Mouse (Mus musculus): ENCODE data around the gene Mprip. TPM values are rescaled to one million over a fixed set of nuclear protein-coding genes. Genes with fewer than 3 reads are reported as not detected.
A peak's percentile ranks its signal among the peaks of the same experiment; 100 is the strongest.

The Mprip gene
- polyA plus RNA-seq, 1 experiment from 2014 or later, result 77.3 TPM

DNA sequence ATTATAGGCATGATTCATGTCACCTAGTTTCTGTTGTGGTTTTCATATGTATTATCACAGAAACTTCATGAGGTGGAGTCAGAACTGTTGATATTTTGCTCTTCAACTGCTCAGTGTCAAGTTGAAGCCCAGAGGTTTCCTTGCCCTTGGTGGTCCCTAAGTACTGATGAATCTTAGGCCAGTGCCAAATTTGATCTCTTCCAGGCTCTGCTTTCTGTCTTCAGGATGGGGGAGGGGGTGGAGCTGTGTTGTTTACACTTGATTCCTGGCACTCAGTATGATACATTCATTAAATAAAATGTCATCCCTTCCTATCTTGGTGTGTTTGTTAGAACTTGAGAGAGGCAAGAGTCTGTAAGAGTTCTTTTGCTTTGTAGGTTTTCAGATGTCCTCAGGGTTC lies 34.4 kb downstream of the Mprip start:
- Histone ChIP-seq H3K4me1 (0 out of 2 replicates have a peak, but pooled peaks cover 7% of the 10 kb centered on the region), H3K4me3 (replicated peaks) (no peak overlapping the region), H3K36me3 (replicated peaks) (peaks cover 35% of the 10 kb centered on the region), H3K9ac (no peak overlapping the region), H3K4me2 (no peak overlapping the region), H3K9me3 (no peaks in the 10 kb centered on the region), H3K27ac (no peak overlapping the region), H3K27me3 (no peaks in the 10 kb centered on the region)
- ATAC-seq (ENCODE audit: low FRiP score), result no peak

GRCm38 (mm10) chr11:59697572-59697971 lies 36.5 kb downstream of the Mprip start:
- peaks cover 40% of the 10 kb centered on the region for H3K36me3 ChIP-seq (replicated peaks)
- no peak overlapping the region for H3K27ac ChIP-seq
- H3K27me3 ChIP-seq, result no peaks in the 10 kb centered on the region
- ATAC-seq (ENCODE audit: low FRiP score), result no peak
- no peak overlapping the region for H3K4me2 ChIP-seq
- 89% methylated on average over 1 of the region's 1 CpGs for WGBS
- no peaks in the 10 kb centered on the region for H3K9me3 ChIP-seq
- no peak overlapping the region for H3K4me3 ChIP-seq (replicated peaks)
- no peak overlapping the region for H3K9ac ChIP-seq
- H3K4me1 ChIP-seq, result 0 out of 2 replicates have a peak, but pooled peaks cover 7% of the 10 kb centered on the region

DNA sequence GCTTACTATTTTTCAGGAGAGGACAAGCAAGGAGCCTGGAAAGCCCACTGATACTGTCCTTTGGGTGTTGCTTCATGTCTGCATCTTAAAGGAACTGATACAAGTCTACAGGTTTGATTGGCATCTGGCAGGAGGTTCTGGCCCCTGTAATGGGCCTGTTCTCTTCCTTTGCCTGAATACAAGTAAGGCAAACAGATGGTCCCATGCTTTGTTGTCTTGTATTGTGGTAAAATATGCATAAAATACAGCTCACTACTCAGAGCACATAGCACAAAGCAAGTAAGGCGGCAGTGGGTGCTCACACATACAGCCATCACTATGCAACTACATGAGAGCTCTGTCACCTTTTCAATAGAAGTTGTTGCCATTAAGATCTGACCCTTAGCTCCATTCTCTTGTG lies 39.7 kb downstream of the Mprip start:
- Histone ChIP-seq H3K36me3 (replicated peaks) (peaks cover 47% of the 10 kb centered on the region), H3K4me1 (peaks cover 16% of the 10 kb centered on the region), H3K4me2 (no peak overlapping the region), H3K9me3 (no peaks in the 10 kb centered on the region), H3K4me3 (replicated peaks) (no peak overlapping the region), H3K27me3 (no peaks in the 10 kb centered on the region), H3K9ac (no peak overlapping the region), H3K27ac (no peak overlapping the region)
- no peak for ATAC-seq (ENCODE audit: low FRiP score)
- WGBS, result 86% methylated on average over 1 of the region's 1 CpGs

GRCm38 (mm10) chr11:59705113-59705512 lies 44.0 kb downstream of the Mprip start:
- Histone ChIP-seq H3K36me3 (replicated peaks) (peaks cover 19% of the 10 kb centered on the region), H3K27ac (peak overlapping the region; percentile 9; the same call in 1 of the 2 replicates), H3K27me3 (no peaks in the 10 kb centered on the region), H3K4me3 (replicated peaks) (no peak overlapping the region), H3K9me3 (no peaks in the 10 kb centered on the region), H3K4me2 (no peak overlapping the region), H3K9ac (no peak overlapping the region), H3K4me1 (peaks cover 42% of the 10 kb centered on the region)
- ATAC-seq (ENCODE audit: low FRiP score), result no peak
- WGBS, result 89% methylated on average over 2 of the region's 2 CpGs

- Histone ChIP-seq H3K9ac (no peak overlapping the region), H3K27me3 (no peaks in the 10 kb centered on the region), H3K27ac (peak overlapping the region; percentile 84), H3K4me3 (replicated peaks) (no peak overlapping the region), H3K4me1 (peaks cover 42% of the 10 kb centered on the region), H3K36me3 (replicated peaks) (0 out of 2 replicates have a peak, but pooled peaks cover 12% of the 10 kb centered on the region), H3K4me2 (peak overlapping the region; percentile 30; the same call in 1 of the 2 replicates), H3K9me3 (no peaks in the 10 kb centered on the region)
- ATAC-seq (ENCODE audit: low FRiP score), result peak; percentile 17; the same call in 1 of the 2 replicates
- WGBS, result 10% methylated on average over 2 of the region's 2 CpGs
Observed at GRCm38 (mm10) chr11:59707481-59707880, 46.4 kb downstream of the Mprip start.

DNA sequence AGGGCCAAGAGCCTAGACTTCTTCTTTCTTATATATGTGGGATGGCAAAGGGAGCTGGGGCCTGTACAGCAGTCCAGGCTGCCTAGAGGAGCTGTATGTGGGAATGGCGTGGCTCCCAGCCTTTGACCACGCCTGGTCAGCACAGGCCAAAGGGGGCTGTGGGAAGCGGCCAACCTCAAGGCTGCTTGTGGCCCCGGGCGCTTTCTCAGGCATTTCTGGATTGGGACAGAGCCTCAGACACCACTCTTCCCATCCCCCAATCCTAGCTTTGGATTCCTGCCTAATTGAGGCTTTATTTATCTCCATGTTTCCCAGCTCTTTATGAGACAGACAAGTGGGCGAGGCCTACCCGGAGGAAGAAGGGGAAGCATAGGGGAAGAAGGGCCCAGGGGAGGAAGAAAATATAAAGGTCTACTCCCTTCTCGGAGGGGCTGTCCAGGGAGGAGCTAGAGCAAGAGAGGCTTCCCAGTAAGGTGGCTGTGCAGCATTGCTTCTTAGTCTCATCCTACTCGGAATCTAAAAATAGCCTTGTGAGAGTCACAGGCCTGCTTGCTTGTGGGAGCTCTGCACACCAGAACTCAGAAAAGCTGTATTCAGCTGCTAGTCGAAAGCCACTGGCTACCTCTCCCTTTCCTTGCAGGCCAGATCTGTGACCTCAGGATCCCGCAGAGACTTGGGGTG lies 47.0 kb downstream of the Mprip start:
- H3K4me3 ChIP-seq (replicated peaks), result no peak overlapping the region
- H3K27ac ChIP-seq, result peak overlapping the region; percentile 84
- peak; percentile 70; the same call in 1 of the 2 replicates for ATAC-seq (ENCODE audit: low FRiP score)

GRCm38 (mm10) chr11:59715424-59715840 lies 54.3 kb downstream of the Mprip start:
- 95% methylated on average over 3 of the region's 3 CpGs for WGBS
- Histone ChIP-seq H3K9ac (no peak overlapping the region), H3K9me3 (no peaks in the 10 kb centered on the region), H3K27ac (no peak overlapping the region), H3K4me3 (replicated peaks) (no peak overlapping the region), H3K4me1 (peaks cover 4% of the 10 kb centered on the region; the same call in 1 of the 2 replicates), H3K27me3 (no peaks in the 10 kb centered on the region), H3K4me2 (no peak overlapping the region), H3K36me3 (replicated peaks) (no peaks in the 10 kb centered on the region)
- no peak for ATAC-seq (ENCODE audit: low FRiP score)

More for the DNA sequence above, 47.0 kb downstream of the Mprip start:
- H3K27me3 ChIP-seq, result no peaks in the 10 kb centered on the region
- H3K4me2 ChIP-seq, result peak overlapping the region; percentile 30
- H3K9ac ChIP-seq, result no peak overlapping the region
- no peaks in the 10 kb centered on the region for H3K9me3 ChIP-seq
- peaks cover 42% of the 10 kb centered on the region for H3K4me1 ChIP-seq
- H3K36me3 ChIP-seq (replicated peaks), result 0 out of 2 replicates have a peak, but pooled peaks cover 10% of the 10 kb centered on the region
- WGBS, result 14% methylated on average over 11 of the region's 11 CpGs

DNA sequence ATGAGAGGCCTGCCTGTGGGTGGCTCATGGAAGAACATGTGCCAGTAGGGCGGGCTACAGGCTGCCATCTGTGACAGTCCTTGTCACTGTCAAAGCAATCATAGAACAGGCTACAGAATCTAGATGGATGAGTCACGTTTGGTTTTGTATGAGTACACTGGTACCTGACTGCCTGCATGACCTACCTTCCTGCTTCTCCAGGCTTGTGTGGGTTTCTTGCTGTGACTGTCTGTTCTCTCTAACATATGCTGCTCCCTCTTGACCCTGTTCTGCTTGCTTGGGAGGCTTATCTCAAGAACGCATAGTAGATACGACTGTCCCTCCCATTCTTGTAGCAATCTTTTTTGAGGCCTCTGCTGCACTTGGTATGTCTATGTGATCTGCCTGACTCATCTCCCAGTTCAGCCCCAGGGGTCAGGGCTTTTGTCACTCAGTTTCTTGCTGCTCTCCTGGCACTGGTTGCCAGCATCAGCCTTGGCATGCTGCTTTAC lies 56.7 kb downstream of the Mprip start:
- H3K27ac ChIP-seq, result no peak overlapping the region
- H3K27me3 ChIP-seq, result no peaks in the 10 kb centered on the region
- H3K36me3 ChIP-seq (replicated peaks), result no peaks in the 10 kb centered on the region
- H3K4me1 ChIP-seq, result peaks cover 4% of the 10 kb centered on the region; the same call in 1 of the 2 replicates
- H3K9ac ChIP-seq, result no peak overlapping the region
- no peak for ATAC-seq (ENCODE audit: low FRiP score)
- H3K9me3 ChIP-seq, result no peaks in the 10 kb centered on the region
- H3K4me3 ChIP-seq (replicated peaks), result no peak overlapping the region
- H3K4me2 ChIP-seq, result no peak overlapping the region
- WGBS, result 95% methylated on average over 4 of the region's 4 CpGs

DNA sequence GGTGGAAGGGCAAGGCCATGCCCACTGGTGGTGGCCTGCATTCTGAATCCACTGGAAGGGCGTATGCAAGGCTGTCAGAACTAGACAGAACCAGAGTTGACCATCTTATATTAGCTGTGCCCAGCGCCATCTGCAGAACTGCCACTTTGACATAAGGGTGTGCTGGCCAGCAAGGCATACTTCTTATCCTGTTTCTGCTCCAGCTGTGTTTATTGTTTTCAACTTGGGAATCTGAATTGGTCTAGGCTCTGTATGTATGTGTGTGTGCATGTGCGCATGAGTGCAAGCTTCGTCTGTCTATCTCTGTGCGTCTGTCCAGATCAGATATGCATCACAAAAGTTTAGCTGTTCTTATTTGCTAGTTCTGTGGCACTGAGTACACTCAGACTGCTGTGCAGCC lies 58.1 kb downstream of the Mprip start:
- ATAC-seq (ENCODE audit: low FRiP score), result no peak
- no peaks in the 10 kb centered on the region for H3K36me3 ChIP-seq (replicated peaks)

GRCm38 (mm10) chr11:59721385-59721784 lies 60.3 kb downstream of the Mprip start:
- ATAC-seq (ENCODE audit: low FRiP score), result no peak
- Histone ChIP-seq H3K9ac (no peak overlapping the region), H3K4me2 (no peak overlapping the region), H3K4me1 (peaks cover 6% of the 10 kb centered on the region; the same call in 1 of the 2 replicates), H3K36me3 (replicated peaks) (no peaks in the 10 kb centered on the region), H3K9me3 (no peaks in the 10 kb centered on the region), H3K27ac (no peak overlapping the region), H3K4me3 (replicated peaks) (no peak overlapping the region), H3K27me3 (no peaks in the 10 kb centered on the region)
- 80% methylated on average over 2 of the region's 2 CpGs for WGBS

More for the DNA sequence above, 58.1 kb downstream of the Mprip start:
- Histone ChIP-seq H3K4me3 (replicated peaks) (no peak overlapping the region), H3K9me3 (no peaks in the 10 kb centered on the region), H3K4me2 (no peak overlapping the region), H3K9ac (no peak overlapping the region), H3K4me1 (peaks cover 6% of the 10 kb centered on the region; the same call in 1 of the 2 replicates), H3K27me3 (no peaks in the 10 kb centered on the region), H3K27ac (no peak overlapping the region)
- 82% methylated on average over 5 of the region's 5 CpGs for WGBS

DNA sequence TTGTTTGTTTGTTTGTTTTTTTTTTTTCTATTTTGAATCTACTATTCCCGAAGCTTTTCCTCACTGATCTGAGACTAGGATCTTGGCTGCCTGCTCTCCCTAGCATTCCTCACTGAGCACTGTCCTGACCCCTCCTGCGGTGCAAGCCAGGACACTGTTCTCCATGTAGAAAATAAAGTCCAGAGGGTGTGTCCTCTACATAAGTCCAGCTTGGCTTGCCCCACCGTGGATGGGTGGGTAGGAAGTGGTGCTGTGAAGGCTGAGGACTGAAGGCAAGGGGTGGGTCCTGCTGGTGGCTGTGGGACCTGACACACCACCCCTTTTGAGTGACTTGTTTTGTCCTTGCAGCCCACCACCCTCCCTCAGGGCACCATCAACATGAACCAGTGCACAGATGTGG lies 66.1 kb downstream of the Mprip start:
- 93% methylated on average over 3 of the region's 3 CpGs for WGBS

GRCm38 (mm10) chr11:59731821-59732220 lies 70.7 kb downstream of the Mprip start:
- no peaks in the 10 kb centered on the region for H3K9me3 ChIP-seq
- H3K36me3 ChIP-seq (replicated peaks), result peaks cover 55% of the 10 kb centered on the region
- no peak overlapping the region for H3K4me2 ChIP-seq
- no peaks in the 10 kb centered on the region for H3K27me3 ChIP-seq
- no peak overlapping the region for H3K27ac ChIP-seq
- ATAC-seq (ENCODE audit: low FRiP score), result no peak
- peaks cover 5% of the 10 kb centered on the region; the same call in 1 of the 2 replicates for H3K4me1 ChIP-seq
- WGBS, result 66% methylated on average over 3 of the region's 3 CpGs
- no peak overlapping the region for H3K4me3 ChIP-seq (replicated peaks)
- no peak overlapping the region for H3K9ac ChIP-seq

More for the DNA sequence above, 66.1 kb downstream of the Mprip start:
- H3K4me2 ChIP-seq, result no peak overlapping the region
- 0 out of 2 replicates have a peak, but pooled peaks cover 2% of the 10 kb centered on the region for H3K4me1 ChIP-seq
- peaks cover 30% of the 10 kb centered on the region for H3K36me3 ChIP-seq (replicated peaks)
- H3K9ac ChIP-seq, result no peak overlapping the region
- no peak overlapping the region for H3K27ac ChIP-seq
- no peak for ATAC-seq (ENCODE audit: low FRiP score)
- H3K27me3 ChIP-seq, result no peaks in the 10 kb centered on the region
- no peaks in the 10 kb centered on the region for H3K9me3 ChIP-seq
- no peak overlapping the region for H3K4me3 ChIP-seq (replicated peaks)

Measured in forebrain, embryonic 12.5 days (tissue).